Mouse (Mus musculus) intestine, embryonic 14.5 days (tissue): ENCODE results near the gene Wasf2. TPM values are rescaled to one million over a fixed set of nuclear protein-coding genes. Genes with fewer than 3 reads are reported as not detected.

Source experiments
- ATAC-seq: fragments of 200-750 bp; cut with Nextera tagmentation; replicated peaks from 2 replicates; pipeline ENCODE4 v1.8.0; 2017; ENCODE audit warnings: low read depth, moderate number of reproducible peaks, moderate TSS enrichment, moderate library complexity; ENCODE audit not compliant: low FRiP score, low TSS enrichment
- DNase-seq: peaks from one replicate; pipeline ENCODE4 v3.0.0-alpha.2; 2018; ENCODE audit warnings: low spot score
- H3K27ac ChIP-seq: fragments of 300-500 bp; sonication (generic); 2 replicates; pipeline ENCODE4 v1.5.1; 2014; ENCODE audit warnings: low read depth, mild to moderate bottlenecking, control low read depth
- H3K27me3 ChIP-seq: fragments of 300-500 bp; sonication (generic); replicated peaks from 2 replicates; pipeline ENCODE4 v1.6.1; 2014; ENCODE audit warnings: low read length, control low read depth; ENCODE audit not compliant: control insufficient read depth, insufficient read depth
- H3K36me3 ChIP-seq: fragments of 300-500 bp; sonication (generic); 2 replicates; pipeline ENCODE4 v1.6.1; 2014; ENCODE audit warnings: low read length, control low read depth; ENCODE audit not compliant: control insufficient read depth, insufficient read depth
- H3K4me1 ChIP-seq: fragments of 300-500 bp; sonication (generic); replicated peaks from 2 replicates; pipeline ENCODE4 v1.6.1; 2014; ENCODE audit warnings: low read length, control low read depth, mixed read lengths; ENCODE audit not compliant: control insufficient read depth, insufficient read depth
- H3K4me2 ChIP-seq: fragments of 300-500 bp; sonication (generic); 2 replicates; pipeline ENCODE4 v1.6.1; 2014; ENCODE audit warnings: low read length
- H3K4me3 ChIP-seq: fragments of 300-500 bp; sonication (generic); 2 replicates; pipeline ENCODE4 v1.5.1; 2014; ENCODE audit warnings: low read depth, low read length, control low read depth, mixed read lengths
- H3K9ac ChIP-seq: fragments of 300-500 bp; sonication (generic); 2 replicates; pipeline ENCODE4 v1.6.1; 2014; ENCODE audit warnings: mild to moderate bottlenecking, low read length
- H3K9me3 ChIP-seq: fragments of 300-500 bp; sonication (generic); 2 replicates; pipeline ENCODE4 v1.6.1; 2016; ENCODE audit warnings: low read length, control low read depth; ENCODE audit not compliant: control insufficient read depth
- WGBS: fragments of 180-500 bp; shearing (Covaris S2); extraction: QIAGEN DNeasy Blood & Tissue Kit; methylation state at CpG from one replicate; pipeline ENCODE4 v1.1.7; 2014; 5-methylcytosine and 5-hydroxymethylcytosine counted together
- polyA plus RNA-seq: library from polyadenylated mRNA; unstranded; fragments of >200 nt; fragmentation: Nextera tagmentation; extraction: Ambion mirVana; gene quantifications from 2 replicates; pipeline ENCODE4 v1.2.1, GENCODE M21; 2014

Wasf2 gene
- polyA plus RNA-seq, 1 experiment from 2014 or later, result 79.6 TPM

- no peak for ATAC-seq
- no peak overlapping the region for H3K9ac ChIP-seq
- no peak for DNase-seq
- H3K4me3 ChIP-seq, result no peak overlapping the region
- 93% methylated on average over 7 of the region's 7 CpGs for WGBS
- H3K9me3 ChIP-seq, result no peaks in the 10 kb centered on the region
- peaks cover 39% of the 10 kb centered on the region for H3K4me1 ChIP-seq
- no peak overlapping the region for H3K27ac ChIP-seq
- H3K36me3 ChIP-seq, result peaks cover 56% of the 10 kb centered on the region
- no peaks in the 10 kb centered on the region for H3K27me3 ChIP-seq
- no peak overlapping the region for H3K4me2 ChIP-seq
These were observed 49.0 kb downstream of the Wasf2 start for GRCm38 (mm10) chr4:133179258-133179657.

GRCm38 (mm10) chr4:133182439-133183033, 52.2 kb downstream of the Wasf2 start:
- Histone ChIP-seq H3K27ac (no peak overlapping the region), H3K36me3 (peaks cover 77% of the 10 kb centered on the region)
- no peak for DNase-seq

GRCm38 (mm10) chr4:133184031-133184897, 54.0 kb downstream of the Wasf2 start:
- H3K4me2 ChIP-seq, result no peak overlapping the region

More at GRCm38 (mm10) chr4:133182439-133183033, 52.2 kb downstream of the Wasf2 start:
- Histone ChIP-seq H3K9me3 (no peaks in the 10 kb centered on the region), H3K4me3 (no peak overlapping the region), H3K9ac (no peak overlapping the region), H3K4me2 (no peak overlapping the region), H3K27me3 (no peaks in the 10 kb centered on the region), H3K4me1 (peaks cover 30% of the 10 kb centered on the region)
- 89% methylated on average over 8 of the region's 8 CpGs for WGBS
- ATAC-seq, result no peak

GRCm38 (mm10) chr4:133184898-133185665, 54.8 kb downstream of the Wasf2 start:
- Histone ChIP-seq H3K27me3 (no peaks in the 10 kb centered on the region), H3K36me3 (peaks cover 79% of the 10 kb centered on the region), H3K4me2 (peak overlapping the region; percentile 6; the same call in 1 of the 2 replicates), H3K4me3 (no peak overlapping the region), H3K27ac (peak overlapping the region; percentile 89), H3K9ac (0 out of 2 replicates have a peak overlapping the region, but pooled peaks have one; percentile 10), H3K9me3 (no peaks in the 10 kb centered on the region), H3K4me1 (peaks cover 30% of the 10 kb centered on the region)
- 22% methylated on average over 15 of the region's 15 CpGs for WGBS
- ATAC-seq (peak; percentile 50; the same call in 1 of the 2 replicates), DNase-seq (peak; percentile 70)

More at GRCm38 (mm10) chr4:133184031-133184897, 54.0 kb downstream of the Wasf2 start:
- Histone ChIP-seq H3K27me3 (no peaks in the 10 kb centered on the region), H3K27ac (peak overlapping the region; percentile 89), H3K36me3 (peaks cover 77% of the 10 kb centered on the region), H3K4me1 (peaks cover 30% of the 10 kb centered on the region), H3K4me3 (no peak overlapping the region), H3K9ac (no peak overlapping the region), H3K9me3 (no peaks in the 10 kb centered on the region)
- 53% methylated on average over 14 of the region's 14 CpGs for WGBS
- ATAC-seq, result no peak
- no peak for DNase-seq

- Histone ChIP-seq H3K4me3 (no peak overlapping the region), H3K9me3 (no peaks in the 10 kb centered on the region), H3K4me1 (peaks cover 30% of the 10 kb centered on the region), H3K27ac (peak overlapping the region; percentile 89), H3K9ac (no peak overlapping the region), H3K27me3 (no peaks in the 10 kb centered on the region), H3K36me3 (peaks cover 81% of the 10 kb centered on the region), H3K4me2 (peak overlapping the region; percentile 6; the same call in 1 of the 2 replicates)
- DNase-seq (no peak), ATAC-seq (no peak)
- WGBS, result 51% methylated on average over 8 of the region's 8 CpGs
These were observed 55.6 kb downstream of the Wasf2 start for GRCm38 (mm10) chr4:133185893-133186292.

- Histone ChIP-seq H3K4me1 (peaks cover 30% of the 10 kb centered on the region), H3K27me3 (no peaks in the 10 kb centered on the region), H3K9ac (no peak overlapping the region), H3K9me3 (no peaks in the 10 kb centered on the region), H3K27ac (no peak overlapping the region), H3K4me3 (no peak overlapping the region), H3K4me2 (no peak overlapping the region), H3K36me3 (peaks cover 82% of the 10 kb centered on the region)
- ATAC-seq (no peak), DNase-seq (no peak)
- WGBS, result 84% methylated on average over 5 of the region's 5 CpGs
These were observed 56.6 kb downstream of the Wasf2 start for GRCm38 (mm10) chr4:133186856-133187255.

- H3K36me3 ChIP-seq, result peaks cover 96% of the 10 kb centered on the region
- WGBS, result 63% methylated on average over 10 of the region's 10 CpGs
- H3K4me3 ChIP-seq, result no peak overlapping the region
- no peak for DNase-seq
- H3K27ac ChIP-seq, result no peak overlapping the region
- peaks cover 17% of the 10 kb centered on the region for H3K4me1 ChIP-seq
- H3K9ac ChIP-seq, result no peak overlapping the region
- no peak for ATAC-seq
- no peaks in the 10 kb centered on the region for H3K27me3 ChIP-seq
- no peaks in the 10 kb centered on the region for H3K9me3 ChIP-seq
- H3K4me2 ChIP-seq, result no peak overlapping the region
These were observed 59.1 kb downstream of the Wasf2 start for GRCm38 (mm10) chr4:133189396-133189795.

- no peak overlapping the region for H3K27ac ChIP-seq
- H3K36me3 ChIP-seq, result peaks cover 74% of the 10 kb centered on the region
- H3K4me3 ChIP-seq, result no peak overlapping the region
- H3K9ac ChIP-seq, result no peak overlapping the region
- ATAC-seq (no peak), DNase-seq (no peak)
- no peaks in the 10 kb centered on the region for H3K27me3 ChIP-seq
- WGBS, result 85% methylated on average over 11 of the region's 11 CpGs
- peaks cover 30% of the 10 kb centered on the region for H3K4me1 ChIP-seq
- no peak overlapping the region for H3K4me2 ChIP-seq
- H3K9me3 ChIP-seq, result no peaks in the 10 kb centered on the region
These were observed 64.2 kb downstream of the Wasf2 start for GRCm38 (mm10) chr4:133194482-133194881.
